Mouse (Mus musculus) embryo, embryonic 11 days (tissue): ENCODE data around the gene Mcub.

ENCODE experiments used
- DNase-seq: peaks from one replicate; pipeline ENCODE4 v3.0.0-alpha.2; 2015

Mcub gene

GRCm38 (mm10) chr3:129948359-129948758, 21.6 kb downstream of the Mcub start:
- DNase-seq: no peak

GRCm38 (mm10) chr3:129946217-129946914, 23.6 kb downstream of the Mcub start:
- DNase-seq: no peak

- DNase-seq: no peak
Observed at GRCm38 (mm10) chr3:129943813-129944212, 26.2 kb downstream of the Mcub start.

GRCm38 (mm10) chr3:129941291-129941690, 28.7 kb downstream of the Mcub start:
- no peak for DNase-seq

- no peak for DNase-seq
Observed at GRCm38 (mm10) chr3:129940780-129941179, 29.2 kb downstream of the Mcub start.

GRCm38 (mm10) chr3:129939058-129939457, 30.9 kb downstream of the Mcub start:
- DNase-seq: no peak

GRCm38 (mm10) chr3:129937848-129938247, 32.2 kb downstream of the Mcub start:
- DNase-seq: no peak

GRCm38 (mm10) chr3:129936561-129936960, 33.4 kb downstream of the Mcub start:
- DNase-seq: no peak

- DNase-seq: no peak
Observed at GRCm38 (mm10) chr3:129932443-129932842, 37.6 kb downstream of the Mcub start.

- no peak for DNase-seq
Observed at GRCm38 (mm10) chr3:129930213-129930778, 39.7 kb downstream of the Mcub start.

- no peak for DNase-seq
Observed at GRCm38 (mm10) chr3:129925861-129926260, 44.1 kb downstream of the Mcub start.

GRCm38 (mm10) chr3:129923581-129923980, 46.4 kb downstream of the Mcub start:
- no peak for DNase-seq

GRCm38 (mm10) chr3:129918434-129918833, 51.6 kb downstream of the Mcub start:
- peak; percentile 74 for DNase-seq

- no peak for DNase-seq
Observed at GRCm38 (mm10) chr3:129917424-129917823, 52.6 kb downstream of the Mcub start.

- DNase-seq: no peak
Observed at GRCm38 (mm10) chr3:129913241-129913640, 56.8 kb downstream of the Mcub start.

GRCm38 (mm10) chr3:129912025-129912424, 58.0 kb downstream of the Mcub start:
- no peak for DNase-seq

- DNase-seq: no peak
Observed at GRCm38 (mm10) chr3:129904381-129905132, 65.4 kb downstream of the Mcub start.

- no peak for DNase-seq
Observed at GRCm38 (mm10) chr3:129903866-129904265, 66.1 kb downstream of the Mcub start.

- DNase-seq: no peak
Observed at GRCm38 (mm10) chr3:129903369-129903768, 66.6 kb downstream of the Mcub start.

GRCm38 (mm10) chr3:129901271-129901809, 68.7 kb downstream of the Mcub start, which contains the start of gene Casp6:
Casp6 (plus strand) TSS chr3:129901425.
- peak; percentile 89 for DNase-seq

GRCm38 (mm10) chr3:129898886-129899285, 71.1 kb downstream of the Mcub start:
- DNase-seq: peak; percentile 31

- no peak for DNase-seq
Observed at GRCm38 (mm10) chr3:129896591-129896990, 73.4 kb downstream of the Mcub start.

GRCm38 (mm10) chr3:129893143-129893542, 76.9 kb downstream of the Mcub start:
- no peak for DNase-seq

- DNase-seq: no peak
Observed at GRCm38 (mm10) chr3:129892003-129892402, 78.0 kb downstream of the Mcub start.
